Mouse (Mus musculus) hindbrain, embryonic 10.5 days (tissue): Measurements from ENCODE around the gene Smg6. TPM values are rescaled to one million over a fixed set of nuclear protein-coding genes. Genes with fewer than 3 reads are reported as not detected.
A peak's percentile ranks its signal among the peaks of the same experiment; 100 is the strongest.

Source experiments
- DNase-seq: peaks from one replicate; pipeline ENCODE4 v3.0.0-alpha.2; 2017; ENCODE audit warnings: low spot score
- H3K27ac ChIP-seq: fragments of 300-500 bp; sonication (generic); 2 replicates; pipeline ENCODE4 v1.5.1; 2016; ENCODE audit warnings: mild to moderate bottlenecking, moderate library complexity
- H3K27me3 ChIP-seq: fragments of 300-500 bp; sonication (generic); 2 replicates; pipeline ENCODE4 v1.6.1; 2016; ENCODE audit warnings: mild to moderate bottlenecking; ENCODE audit not compliant: poor library complexity, insufficient read depth, severe bottlenecking
- H3K36me3 ChIP-seq: fragments of 300-500 bp; sonication (generic); 2 replicates; pipeline ENCODE4 v1.6.1; 2016; ENCODE audit warnings: mild to moderate bottlenecking, moderate library complexity
- H3K4me1 ChIP-seq: fragments of 300-500 bp; sonication (generic); replicated peaks from 2 replicates; pipeline ENCODE4 v1.6.1; 2016; ENCODE audit warnings: mild to moderate bottlenecking
- H3K4me3 ChIP-seq: fragments of 300-500 bp; sonication (generic); 2 replicates; pipeline ENCODE4 v1.5.1; 2016; ENCODE audit warnings: mild to moderate bottlenecking, moderate library complexity
- H3K9me3 ChIP-seq: fragments of 300-500 bp; sonication (generic); 2 replicates; pipeline ENCODE4 v1.6.1; 2016; ENCODE audit warnings: mild to moderate bottlenecking, moderate library complexity
- WGBS: fragments of 180-500 bp; shearing (Covaris S2); methylation state at CpG from one replicate; pipeline ENCODE4 v1.1.7; 2016; 5-methylcytosine and 5-hydroxymethylcytosine counted together
- microRNA counts: library from miRNA; unstranded; fragments of <30 nt; microRNA quantifications from one replicate; lab custom pipeline; 2017
- polyA plus RNA-seq: library from polyadenylated mRNA; unstranded; fragments of >200 nt; fragmentation: Nextera tagmentation; extraction: Ambion mirVana; gene quantifications from 2 replicates; pipeline ENCODE4 v1.2.1, GENCODE M21; 2016

The Smg6 gene
- polyA plus RNA-seq, 1 experiment from 2014 or later: 19.2 TPM

DNA sequence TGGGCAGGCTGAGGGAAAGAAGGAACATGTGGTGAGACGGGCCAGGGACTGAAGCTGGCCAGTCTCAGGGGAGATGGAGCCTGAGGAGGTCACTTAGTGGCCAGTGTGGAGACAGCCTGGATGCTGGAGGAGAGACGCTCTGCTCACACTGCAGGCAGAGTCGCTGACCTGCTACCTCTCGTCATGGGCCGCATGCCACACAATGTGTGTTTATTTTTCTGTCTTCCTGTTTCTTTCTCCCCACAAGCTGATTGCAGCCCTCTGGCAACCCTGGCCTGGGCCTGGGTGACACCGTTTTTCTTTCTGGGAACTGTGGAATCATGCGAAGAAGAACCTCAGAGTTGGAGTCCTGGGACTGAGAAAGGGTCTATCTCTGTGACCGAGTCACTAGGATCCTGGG, 276.1 kb downstream of the Smg6 start:
- WGBS: 56% methylated on average over 8 of the region's 8 CpGs
- Histone ChIP-seq H3K36me3 (no peaks in the 10 kb centered on the region), H3K9me3 (no peaks in the 10 kb centered on the region), H3K4me3 (no peak overlapping the region), H3K27me3 (peaks cover 67% of the 10 kb centered on the region), H3K4me1 (peaks cover 65% of the 10 kb centered on the region), H3K27ac (0 out of 2 replicates have a peak overlapping the region, but pooled peaks have one; percentile 6)
- no peak for DNase-seq

GRCm38 (mm10) chr11:75203926-75204325, 278.3 kb downstream of the Smg6 start:
- Histone ChIP-seq H3K9me3 (no peaks in the 10 kb centered on the region), H3K4me1 (peaks cover 56% of the 10 kb centered on the region), H3K27ac (0 out of 2 replicates have a peak overlapping the region, but pooled peaks have one; percentile 12), H3K4me3 (no peak overlapping the region), H3K36me3 (no peaks in the 10 kb centered on the region), H3K27me3 (peaks cover 45% of the 10 kb centered on the region)
- no peak for DNase-seq
- 88% methylated on average over 4 of the region's 4 CpGs for WGBS

- 43% methylated on average over 9 of the region's 9 CpGs for WGBS
- peaks cover 60% of the 10 kb centered on the region for H3K4me1 ChIP-seq
- peak overlapping the region; percentile 45; the same call in 1 of the 2 replicates for H3K27ac ChIP-seq
Measured at GRCm38 (mm10) chr11:75204472-75204871, 278.8 kb downstream of the Smg6 start.

GRCm38 (mm10) chr11:75206347-75206746, 280.7 kb downstream of the Smg6 start:
- 81% methylated on average over 4 of the region's 4 CpGs for WGBS
- H3K4me1 ChIP-seq: peaks cover 63% of the 10 kb centered on the region
- no peak overlapping the region; the same call in 1 of the 2 replicates for H3K27ac ChIP-seq
- no peak for DNase-seq
- H3K27me3 ChIP-seq: peaks cover 28% of the 10 kb centered on the region
- H3K4me3 ChIP-seq: no peak overlapping the region
- no peaks in the 10 kb centered on the region for H3K36me3 ChIP-seq
- H3K9me3 ChIP-seq: no peaks in the 10 kb centered on the region

More at GRCm38 (mm10) chr11:75204472-75204871, 278.8 kb downstream of the Smg6 start:
- Histone ChIP-seq H3K4me3 (no peak overlapping the region), H3K36me3 (no peaks in the 10 kb centered on the region), H3K27me3 (peaks cover 40% of the 10 kb centered on the region), H3K9me3 (no peaks in the 10 kb centered on the region)
- DNase-seq: no peak

GRCm38 (mm10) chr11:75209363-75209762, 283.7 kb downstream of the Smg6 start:
- WGBS: 69% methylated on average over 4 of the region's 4 CpGs
- Histone ChIP-seq H3K36me3 (no peaks in the 10 kb centered on the region), H3K27ac (peak overlapping the region; percentile 50; the same call in 1 of the 2 replicates), H3K4me1 (peaks cover 61% of the 10 kb centered on the region), H3K4me3 (no peak overlapping the region), H3K27me3 (peaks cover 40% of the 10 kb centered on the region), H3K9me3 (no peaks in the 10 kb centered on the region)
- no peak for DNase-seq

GRCm38 (mm10) chr11:75210093-75210492, 284.5 kb downstream of the Smg6 start:
- H3K36me3 ChIP-seq: no peaks in the 10 kb centered on the region
- no peak for DNase-seq
- peak overlapping the region; percentile 50 for H3K27ac ChIP-seq
- H3K9me3 ChIP-seq: no peaks in the 10 kb centered on the region
- peaks cover 60% of the 10 kb centered on the region for H3K4me1 ChIP-seq
- H3K27me3 ChIP-seq: peaks cover 41% of the 10 kb centered on the region
- H3K4me3 ChIP-seq: no peak overlapping the region
- 59% methylated on average over 4 of the region's 4 CpGs for WGBS

- Histone ChIP-seq H3K27me3 (peaks cover 47% of the 10 kb centered on the region), H3K36me3 (no peaks in the 10 kb centered on the region), H3K4me1 (peaks cover 65% of the 10 kb centered on the region), H3K27ac (peak overlapping the region; percentile 26; the same call in 1 of the 2 replicates), H3K9me3 (no peaks in the 10 kb centered on the region), H3K4me3 (no peak overlapping the region)
- WGBS: 47% methylated on average over 6 of the region's 6 CpGs
- no peak for DNase-seq
Measured at GRCm38 (mm10) chr11:75210755-75211154, 285.1 kb downstream of the Smg6 start.

GRCm38 (mm10) chr11:75212031-75212667, 286.5 kb downstream of the Smg6 start:
- Histone ChIP-seq H3K27ac (peak overlapping the region; percentile 73), H3K36me3 (no peaks in the 10 kb centered on the region), H3K4me3 (no peak overlapping the region), H3K9me3 (no peaks in the 10 kb centered on the region), H3K4me1 (peaks cover 72% of the 10 kb centered on the region), H3K27me3 (peaks cover 47% of the 10 kb centered on the region)
- WGBS: 49% methylated on average over 8 of the region's 8 CpGs
- DNase-seq: no peak

DNA sequence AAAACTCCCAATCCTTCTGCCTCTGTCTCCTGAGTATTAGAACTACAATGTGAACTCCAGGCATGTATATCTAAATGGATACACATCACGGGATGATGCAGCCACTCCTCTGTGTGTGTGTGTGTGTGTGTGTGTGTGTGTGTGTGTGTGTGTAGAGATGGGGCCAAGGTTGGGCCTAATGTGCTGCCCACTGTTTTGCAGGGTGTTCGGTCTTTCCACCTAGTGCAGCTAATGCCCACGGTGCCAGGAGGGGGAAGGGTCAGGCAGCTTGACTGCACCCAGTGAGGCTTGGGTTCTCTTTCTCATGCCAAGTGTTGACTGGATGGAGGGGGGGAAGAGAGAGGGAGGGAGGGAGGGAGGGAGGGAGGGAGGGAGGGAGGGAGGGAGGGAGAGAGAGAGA, 287.3 kb downstream of the Smg6 start:
- Histone ChIP-seq H3K9me3 (no peaks in the 10 kb centered on the region), H3K4me1 (peaks cover 72% of the 10 kb centered on the region), H3K36me3 (no peaks in the 10 kb centered on the region), H3K27me3 (peaks cover 47% of the 10 kb centered on the region), H3K27ac (no peak overlapping the region; the same call in 1 of the 2 replicates), H3K4me3 (no peak overlapping the region)
- DNase-seq: no peak
- 43% methylated on average over 3 of the region's 3 CpGs for WGBS

GRCm38 (mm10) chr11:75213372-75214080, 287.9 kb downstream of the Smg6 start:
- no peaks in the 10 kb centered on the region for H3K9me3 ChIP-seq
- DNase-seq: peak; percentile 63
- WGBS: 1% methylated on average over 35 of the region's 35 CpGs
- H3K4me1 ChIP-seq: peaks cover 66% of the 10 kb centered on the region
- no peaks in the 10 kb centered on the region for H3K36me3 ChIP-seq
- peak overlapping the region; percentile 52 for H3K4me3 ChIP-seq
- H3K27me3 ChIP-seq: peaks cover 47% of the 10 kb centered on the region
- peak overlapping the region; percentile 81 for H3K27ac ChIP-seq

MicroRNAs within 50 kb of the gene (microRNA counts, 519-probe panel; counts per million panel counts)
- 1,255 counts per million, percentile 77 among the panel's probes with 10 or more counts for microRNA mmu-miR-132 (lab: Ali Mortazavi, UCI)
- 1,255 counts per million, percentile 77 among the panel's probes with 10 or more counts for microRNA mmu-miR-212 (lab: Ali Mortazavi, UCI)

Other genes with a start within 250 kb of the Smg6 start
- 49.5 and 54.0 TPM in 2 replicates for gene Pafah1b1, start 201.2 kb upstream of the Smg6 start, polyA plus RNA-seq
- 47.5 and 70.2 TPM in 2 replicates for gene Mettl16, start 155.0 kb upstream of the Smg6 start, polyA plus RNA-seq
- gene Mnt, start 94.9 kb upstream of the Smg6 start, polyA plus RNA-seq: 5.4 and 7.4 TPM in 2 replicates
- 7.8 and 10.7 TPM in 2 replicates for gene Sgsm2, start 28.8 kb upstream of the Smg6 start, polyA plus RNA-seq
- gene Tsr1, start 27.8 kb upstream of the Smg6 start, polyA plus RNA-seq: 35.9 and 47.5 TPM in 2 replicates
- gene Srr, start 125 bp downstream of the Smg6 start, polyA plus RNA-seq: 17.6 and 24.4 TPM in 2 replicates
- 0.15 and 0.52 TPM in 2 replicates for gene Hic1, start 243.7 kb downstream of the Smg6 start, polyA plus RNA-seq